Mouse (Mus musculus): ENCODE measurements around the gene Zfp385c.

DNA sequence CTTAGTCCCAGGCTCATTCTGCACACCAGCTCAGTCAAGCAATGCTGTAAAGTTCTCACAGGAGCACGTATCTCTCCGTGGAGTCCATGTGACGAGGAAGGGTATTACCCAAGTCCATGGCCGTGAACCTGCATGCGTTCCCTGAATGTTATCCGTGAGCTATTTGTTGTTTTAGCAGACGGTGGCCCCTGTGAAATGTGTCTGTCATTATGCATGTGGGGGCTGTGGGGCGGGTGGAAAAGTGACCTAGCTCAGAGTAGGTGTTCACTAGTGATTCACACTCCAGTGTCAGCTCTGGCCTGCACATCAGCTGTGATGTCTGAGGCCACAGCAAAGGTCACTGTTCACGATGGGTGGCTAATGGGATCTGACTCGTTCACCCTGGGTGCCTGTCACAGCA, 32.4 kb downstream of the Zfp385c start:
- TF ChIP-seq GATA1 (IDR thresholded peaks at IDR 0.05; ENCODE audit: borderline replicate concordance, low read length) (no peak), FLI1 (IDR thresholded peaks at IDR 0.05; ENCODE audit: low read length) (no peak)
